Mouse (Mus musculus) limb, embryonic 13.5 days (tissue): ENCODE data around the gene Shpk. TPM values are rescaled to one million over a fixed set of nuclear protein-coding genes. Genes with fewer than 3 reads are reported as not detected.

Experiments
- ATAC-seq: fragments of 200-750 bp; cut with Nextera tagmentation; 2 replicates; pipeline ENCODE4 v1.8.0; 2017; ENCODE audit warnings: low read depth, moderate number of reproducible peaks, moderate TSS enrichment; ENCODE audit not compliant: low FRiP score
- H3K27ac ChIP-seq: fragments of 300-500 bp; sonication (generic); 2 replicates; pipeline ENCODE4 v1.5.1; 2015; ENCODE audit warnings: inconsistent platforms, mild to moderate bottlenecking, moderate library complexity
- H3K27me3 ChIP-seq: fragments of 300-500 bp; sonication (generic); 2 replicates; pipeline ENCODE4 v1.6.1; 2015; ENCODE audit warnings: mild to moderate bottlenecking, inconsistent platforms
- H3K36me3 ChIP-seq: fragments of 300-500 bp; sonication (generic); 2 replicates; pipeline ENCODE4 v1.6.1; 2015; ENCODE audit warnings: inconsistent platforms, mild to moderate bottlenecking, moderate library complexity
- H3K4me1 ChIP-seq: fragments of 300-500 bp; sonication (generic); 2 replicates; pipeline ENCODE4 v1.6.1; 2015; ENCODE audit warnings: inconsistent platforms
- H3K4me2 ChIP-seq: fragments of 300-500 bp; sonication (generic); replicated peaks from 2 replicates; pipeline ENCODE4 v1.6.1; 2015; ENCODE audit warnings: inconsistent platforms, mild to moderate bottlenecking, moderate library complexity
- H3K4me3 ChIP-seq: fragments of 300-500 bp; sonication (generic); 2 replicates; pipeline ENCODE4 v1.5.1; 2015; ENCODE audit warnings: moderate library complexity, mild to moderate bottlenecking, inconsistent platforms
- H3K9ac ChIP-seq: fragments of 300-500 bp; sonication (generic); 2 replicates; pipeline ENCODE4 v1.6.1; 2015; ENCODE audit warnings: mild to moderate bottlenecking, inconsistent platforms
- H3K9me3 ChIP-seq: fragments of 300-500 bp; sonication (generic); 2 replicates; pipeline ENCODE4 v1.6.1; 2016; ENCODE audit warnings: inconsistent platforms
- WGBS: fragments of 180-500 bp; shearing (Covaris S2); methylation state at CpG from one replicate; pipeline ENCODE4 v1.1.7; 2015; 5-methylcytosine and 5-hydroxymethylcytosine counted together
- polyA plus RNA-seq: library from polyadenylated mRNA; unstranded; fragments of >200 nt; fragmentation: Nextera tagmentation; extraction: Ambion mirVana; gene quantifications from 2 replicates; pipeline ENCODE4 v1.2.1, GENCODE M21; 2015

Shpk gene
- polyA plus RNA-seq, 1 experiment from 2014 or later: 1.9 TPM

DNA sequence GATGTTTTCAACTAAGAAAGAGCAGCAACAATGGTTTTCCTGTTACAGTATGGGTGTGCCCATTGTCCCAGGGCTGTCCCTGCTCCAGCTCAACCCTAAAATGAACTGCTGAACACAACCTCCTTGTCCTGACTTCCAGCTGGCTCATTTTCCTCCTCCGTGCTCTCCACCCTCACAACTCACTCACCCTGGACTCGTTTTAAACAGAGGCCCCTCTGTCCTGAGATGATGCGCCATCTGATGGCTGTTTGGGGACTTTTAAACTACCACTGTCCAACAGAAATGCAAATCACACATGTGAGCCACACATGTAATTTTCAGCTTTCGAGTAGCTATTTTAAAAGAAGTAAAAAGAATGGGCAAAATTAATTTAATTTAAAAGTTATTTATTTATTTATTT, 2.3 kb downstream of the Shpk start:
- 38% methylated on average over 4 of the region's 4 CpGs for WGBS
- H3K9me3 ChIP-seq: no peaks in the 10 kb centered on the region
- H3K27me3 ChIP-seq: no peaks in the 10 kb centered on the region
- no peak for ATAC-seq
- no peak overlapping the region for H3K4me2 ChIP-seq
- H3K9ac ChIP-seq: no peak overlapping the region
- H3K4me3 ChIP-seq: no peak overlapping the region
- H3K27ac ChIP-seq: no peak overlapping the region
- H3K36me3 ChIP-seq: no peaks in the 10 kb centered on the region
- H3K4me1 ChIP-seq: peaks cover 15% of the 10 kb centered on the region

DNA sequence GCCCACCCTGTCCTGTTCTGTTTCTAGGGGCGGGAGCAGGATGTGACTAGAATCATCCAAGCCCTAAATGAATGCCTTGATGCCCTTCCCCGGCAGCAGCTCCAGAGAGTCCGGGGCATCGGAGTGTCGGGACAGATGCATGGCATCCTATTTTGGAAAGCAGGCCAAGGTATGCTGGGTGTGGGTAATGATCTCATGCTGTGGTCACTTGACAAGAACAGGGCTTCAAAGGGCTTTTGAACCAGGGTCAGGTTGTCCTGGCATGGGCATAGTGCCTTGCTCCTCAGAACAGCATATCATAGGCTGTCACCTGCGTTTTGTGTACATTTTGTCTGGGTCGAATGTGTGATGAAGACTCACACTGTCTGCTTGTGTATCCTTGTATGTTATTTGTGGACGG, 4.6 kb downstream of the Shpk start:
- Histone ChIP-seq H3K4me3 (no peak overlapping the region), H3K9me3 (no peaks in the 10 kb centered on the region), H3K4me2 (no peak overlapping the region), H3K27me3 (no peaks in the 10 kb centered on the region), H3K36me3 (no peaks in the 10 kb centered on the region), H3K9ac (no peak overlapping the region), H3K4me1 (peaks cover 6% of the 10 kb centered on the region; the same call in 1 of the 2 replicates), H3K27ac (no peak overlapping the region)
- ATAC-seq: no peak
- 84% methylated on average over 8 of the region's 8 CpGs for WGBS

DNA sequence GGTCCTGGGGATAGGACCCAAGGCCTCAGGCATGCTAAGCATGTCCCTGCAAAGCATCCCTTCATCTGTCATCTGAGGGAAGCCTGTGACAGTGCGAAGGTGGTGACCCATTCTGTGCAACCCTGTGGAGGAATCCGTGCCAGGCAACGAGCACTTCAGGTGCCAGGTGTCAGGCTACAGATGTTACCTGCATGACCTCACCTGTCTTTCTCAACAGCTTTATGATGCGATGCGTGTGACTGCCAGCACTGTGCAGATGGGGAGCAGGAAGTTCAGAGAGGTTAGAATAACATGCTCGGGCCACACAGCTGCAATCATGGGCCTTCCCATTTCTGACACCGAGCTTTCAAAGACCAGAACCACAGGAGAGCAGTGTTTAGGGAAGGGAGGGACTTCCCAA, 5.9 kb downstream of the Shpk start:
- WGBS: 67% methylated on average over 7 of the region's 7 CpGs
- ATAC-seq: no peak
- no peaks in the 10 kb centered on the region for H3K4me1 ChIP-seq

DNA sequence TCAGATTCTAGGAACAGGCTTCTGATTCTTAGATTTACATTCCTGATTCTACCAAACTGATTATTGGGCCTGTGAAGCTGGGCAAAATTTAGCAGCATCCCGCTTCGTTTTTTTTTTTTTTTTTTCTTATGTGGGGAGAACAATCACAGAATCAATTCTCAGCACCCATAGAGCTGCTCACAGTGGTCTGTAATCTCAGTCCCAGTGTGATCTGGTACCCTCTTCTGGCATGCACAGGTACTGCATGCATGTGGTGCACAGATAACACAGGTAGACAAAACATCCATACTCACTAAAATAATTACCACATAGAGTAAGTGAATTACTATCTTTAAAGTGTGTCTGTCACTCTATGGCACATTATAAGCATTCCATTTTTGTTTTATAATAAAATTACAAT, 8.4 kb downstream of the Shpk start:
- Histone ChIP-seq H3K27ac (no peak overlapping the region), H3K4me2 (no peak overlapping the region), H3K9ac (no peak overlapping the region), H3K9me3 (no peaks in the 10 kb centered on the region), H3K4me3 (no peak overlapping the region), H3K36me3 (no peaks in the 10 kb centered on the region), H3K4me1 (no peaks in the 10 kb centered on the region), H3K27me3 (no peaks in the 10 kb centered on the region)
- ATAC-seq: no peak
- 91% methylated on average over 2 of the region's 2 CpGs for WGBS

More for the DNA sequence above, 5.9 kb downstream of the Shpk start:
- no peaks in the 10 kb centered on the region for H3K27me3 ChIP-seq
- no peaks in the 10 kb centered on the region for H3K9me3 ChIP-seq
- no peak overlapping the region for H3K4me2 ChIP-seq
- H3K36me3 ChIP-seq: no peaks in the 10 kb centered on the region
- H3K4me3 ChIP-seq: no peak overlapping the region
- no peak overlapping the region for H3K9ac ChIP-seq
- no peak overlapping the region for H3K27ac ChIP-seq

DNA sequence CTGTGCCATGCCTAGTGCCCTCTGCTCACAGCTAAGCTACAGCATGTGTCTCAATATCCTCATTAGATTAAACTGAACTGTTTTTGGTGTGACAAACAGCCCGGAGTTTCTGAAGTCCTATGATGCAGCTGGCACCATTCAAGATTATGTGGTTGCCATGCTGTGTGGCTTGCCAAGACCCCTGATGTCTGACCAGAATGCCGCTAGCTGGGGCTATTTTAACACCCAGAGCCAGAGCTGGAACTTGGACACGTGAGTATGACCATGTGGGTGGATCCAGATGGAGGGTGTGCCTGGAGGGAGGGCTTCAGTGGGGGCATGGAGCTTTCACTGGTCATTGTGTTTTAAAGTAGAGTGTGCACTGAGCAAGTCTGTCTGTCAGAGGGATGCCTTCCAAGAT, 14.7 kb downstream of the Shpk start:
- no peak overlapping the region for H3K9ac ChIP-seq
- H3K4me2 ChIP-seq: no peak overlapping the region
- H3K4me3 ChIP-seq: no peak overlapping the region
- WGBS: 76% methylated on average over 3 of the region's 3 CpGs
- no peak for ATAC-seq
- H3K36me3 ChIP-seq: no peaks in the 10 kb centered on the region
- no peaks in the 10 kb centered on the region for H3K4me1 ChIP-seq
- H3K9me3 ChIP-seq: no peaks in the 10 kb centered on the region
- H3K27me3 ChIP-seq: no peaks in the 10 kb centered on the region
- no peak overlapping the region for H3K27ac ChIP-seq

DNA sequence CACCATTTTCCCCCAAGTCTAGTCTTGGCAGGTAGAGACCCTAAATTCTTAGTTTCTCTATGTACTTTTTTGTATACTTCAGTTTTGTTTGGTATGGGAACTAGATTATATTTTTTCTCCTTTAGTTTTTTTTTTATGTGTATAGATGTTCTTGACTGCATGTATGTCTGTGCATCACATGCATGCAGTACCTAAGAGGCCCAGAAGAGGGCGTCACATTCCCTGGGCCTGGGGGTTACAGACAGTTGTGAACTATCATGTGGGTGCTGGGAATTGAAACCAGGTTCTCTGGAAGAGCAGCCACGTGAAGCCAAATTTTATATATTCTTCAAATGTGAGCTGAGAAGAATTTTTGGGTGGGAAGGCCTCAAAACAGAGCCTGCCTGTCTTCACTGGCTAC, 20.4 kb downstream of the Shpk start:
- Histone ChIP-seq H3K27me3 (no peaks in the 10 kb centered on the region), H3K9ac (no peak overlapping the region), H3K27ac (no peak overlapping the region), H3K4me3 (no peak overlapping the region), H3K36me3 (no peaks in the 10 kb centered on the region), H3K9me3 (no peaks in the 10 kb centered on the region), H3K4me1 (no peaks in the 10 kb centered on the region), H3K4me2 (no peak overlapping the region)
- WGBS: 58% methylated on average over 2 of the region's 2 CpGs
- ATAC-seq: no peak

DNA sequence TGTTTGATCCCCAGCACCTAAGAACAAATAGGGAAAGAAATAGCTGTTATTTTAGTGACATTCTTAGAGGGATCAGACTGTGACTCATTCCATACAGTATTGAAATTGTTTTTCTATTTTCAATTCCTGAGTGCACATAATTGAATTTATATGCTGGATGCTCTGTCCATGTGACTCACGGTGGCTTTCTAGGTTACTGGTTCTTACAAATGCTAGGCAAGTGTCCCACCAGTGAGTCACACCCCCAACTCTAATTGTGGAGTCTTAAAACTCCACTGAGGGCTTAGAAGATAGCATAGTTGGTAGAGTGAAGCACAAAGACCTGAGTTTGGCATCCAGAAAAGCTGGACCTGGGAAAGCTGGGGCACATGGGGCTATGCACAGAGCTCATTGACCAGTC, 21.4 kb downstream of the Shpk start:
- H3K27me3 ChIP-seq: no peaks in the 10 kb centered on the region
- no peak overlapping the region for H3K4me3 ChIP-seq
- H3K9me3 ChIP-seq: no peaks in the 10 kb centered on the region
- ATAC-seq: no peak
- H3K4me2 ChIP-seq: no peak overlapping the region
- no peaks in the 10 kb centered on the region for H3K36me3 ChIP-seq
- no peaks in the 10 kb centered on the region for H3K4me1 ChIP-seq
- no peak overlapping the region for H3K27ac ChIP-seq
- H3K9ac ChIP-seq: no peak overlapping the region
- 88% methylated on average over 1 of the region's 1 CpGs for WGBS

DNA sequence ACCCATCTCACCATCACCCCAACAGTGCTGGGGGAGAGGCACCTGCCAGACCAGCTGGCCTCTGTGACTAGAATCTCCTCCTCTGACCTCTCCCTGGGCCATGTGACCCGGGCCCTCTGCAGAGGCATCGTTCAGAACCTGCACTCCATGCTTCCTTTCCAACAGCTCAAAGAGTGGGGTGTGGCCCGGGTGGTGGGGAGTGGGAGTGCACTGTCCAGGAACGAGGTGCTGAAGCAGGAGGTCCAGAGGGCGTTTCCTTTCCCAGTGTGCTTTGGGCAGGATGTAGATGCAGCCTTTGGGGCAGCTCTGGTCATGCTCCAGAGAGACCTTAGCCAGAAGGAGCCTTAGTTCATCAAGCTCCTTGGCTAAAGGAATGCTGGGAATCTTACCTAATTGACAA, 23.6 kb downstream of the Shpk start:
- no peak overlapping the region for H3K9ac ChIP-seq
- H3K9me3 ChIP-seq: no peaks in the 10 kb centered on the region
- H3K4me2 ChIP-seq: no peak overlapping the region
- H3K4me3 ChIP-seq: no peak overlapping the region
- H3K27ac ChIP-seq: no peak overlapping the region
- no peak for ATAC-seq
- H3K36me3 ChIP-seq: no peaks in the 10 kb centered on the region
- no peaks in the 10 kb centered on the region for H3K4me1 ChIP-seq
- no peaks in the 10 kb centered on the region for H3K27me3 ChIP-seq
- 41% methylated on average over 5 of the region's 5 CpGs for WGBS

DNA sequence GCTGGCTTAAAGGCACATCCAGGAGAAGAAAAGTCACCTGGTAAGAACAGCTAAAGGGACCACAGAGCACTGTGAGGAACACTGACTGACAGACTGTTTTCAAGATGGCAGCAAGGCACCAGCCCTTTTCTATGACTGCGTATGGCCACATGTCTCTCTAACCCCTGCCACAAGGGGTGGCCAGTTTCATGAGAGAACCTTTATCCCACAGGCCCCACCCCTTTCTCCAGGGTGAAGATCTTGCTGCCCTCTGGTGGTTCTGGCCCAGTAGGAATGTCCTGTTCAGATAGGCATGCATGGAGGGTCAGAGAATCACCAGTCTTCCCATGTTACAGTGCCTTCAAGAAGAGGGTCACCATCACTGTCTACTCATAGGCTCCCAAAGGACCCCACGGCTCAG, 24.7 kb downstream of the Shpk start:
- no peak for ATAC-seq
- H3K4me2 ChIP-seq: no peak overlapping the region
- no peak overlapping the region for H3K27ac ChIP-seq
- 73% methylated on average over 2 of the region's 2 CpGs for WGBS
- H3K36me3 ChIP-seq: no peaks in the 10 kb centered on the region
- no peaks in the 10 kb centered on the region for H3K4me1 ChIP-seq
- H3K4me3 ChIP-seq: no peak overlapping the region
- H3K9me3 ChIP-seq: no peaks in the 10 kb centered on the region
- no peaks in the 10 kb centered on the region for H3K27me3 ChIP-seq
- no peak overlapping the region for H3K9ac ChIP-seq

DNA sequence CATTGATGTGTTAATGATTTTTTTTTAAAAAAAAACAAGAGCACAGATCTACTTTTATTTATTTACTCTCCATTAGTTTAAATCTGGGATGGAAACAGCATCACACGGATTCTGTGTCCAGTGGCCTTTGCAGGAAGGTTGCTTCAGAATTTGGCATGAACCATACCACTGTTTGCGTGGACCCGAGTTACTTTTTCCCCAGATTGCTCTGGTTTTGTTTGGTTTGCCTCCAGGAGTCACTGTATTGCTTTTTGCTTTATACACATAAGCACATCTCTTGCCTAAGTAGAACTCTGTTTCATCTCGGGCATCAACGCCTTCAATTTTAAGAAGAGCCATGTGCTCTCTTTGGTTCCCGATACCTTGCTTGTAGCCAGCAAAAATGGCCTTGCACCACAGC, 26.6 kb downstream of the Shpk start:
- ATAC-seq: no peak
- Histone ChIP-seq H3K9me3 (no peaks in the 10 kb centered on the region; the same call in 1 of the 2 replicates), H3K27ac (no peak overlapping the region), H3K36me3 (no peaks in the 10 kb centered on the region), H3K4me1 (no peaks in the 10 kb centered on the region), H3K27me3 (no peaks in the 10 kb centered on the region), H3K9ac (no peak overlapping the region), H3K4me3 (no peak overlapping the region), H3K4me2 (no peak overlapping the region)
- WGBS: 86% methylated on average over 6 of the region's 6 CpGs

DNA sequence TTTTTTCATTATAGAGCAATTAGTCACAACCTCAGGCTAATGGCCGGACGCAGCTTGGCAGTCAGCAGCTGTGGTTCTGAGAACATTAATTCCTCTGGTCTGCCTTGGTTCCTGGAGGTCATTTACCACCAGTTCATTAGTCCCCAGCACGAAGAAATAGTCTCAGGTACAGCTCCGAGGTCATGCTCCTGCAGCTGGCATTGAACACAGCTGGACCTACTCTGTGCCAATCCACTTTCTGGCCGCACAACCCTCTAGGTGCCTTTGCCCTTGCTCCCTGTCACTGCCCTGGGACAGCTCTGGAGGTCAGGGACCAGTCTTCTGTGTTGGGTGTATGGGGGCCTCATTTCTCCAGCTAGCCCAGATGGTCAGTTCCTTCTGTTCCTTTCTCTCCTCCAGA, 29.6 kb downstream of the Shpk start:
- no peak overlapping the region for H3K27ac ChIP-seq
- WGBS: 68% methylated on average over 5 of the region's 5 CpGs
- no peaks in the 10 kb centered on the region for H3K36me3 ChIP-seq
- H3K9me3 ChIP-seq: no peaks in the 10 kb centered on the region; the same call in 1 of the 2 replicates
- H3K4me2 ChIP-seq: no peak overlapping the region
- H3K27me3 ChIP-seq: no peaks in the 10 kb centered on the region
- H3K9ac ChIP-seq: no peak overlapping the region
- H3K4me1 ChIP-seq: no peaks in the 10 kb centered on the region
- no peak overlapping the region for H3K4me3 ChIP-seq
- no peak for ATAC-seq

DNA sequence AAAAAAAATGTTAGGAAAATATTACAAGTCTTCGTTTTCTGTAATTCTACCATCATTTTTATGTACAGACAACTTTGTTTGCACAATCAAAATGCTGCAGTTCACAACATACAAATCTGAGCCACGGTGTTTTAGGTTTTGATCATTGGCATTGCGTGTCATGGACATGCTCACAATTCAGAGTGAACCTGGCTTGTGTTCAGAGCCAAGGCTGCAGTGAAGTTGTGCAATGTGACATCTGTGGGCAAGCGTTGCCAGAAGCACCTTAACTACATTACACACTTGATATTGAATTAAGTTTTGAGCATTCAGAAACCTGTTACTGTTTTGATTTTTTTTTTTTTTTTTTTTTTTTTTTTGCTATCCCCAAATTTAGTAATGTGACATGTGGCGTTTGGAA, 30.8 kb downstream of the Shpk start:
- H3K27me3 ChIP-seq: no peaks in the 10 kb centered on the region
- no peak overlapping the region for H3K4me2 ChIP-seq
- no peak overlapping the region for H3K9ac ChIP-seq
- H3K4me1 ChIP-seq: 0 out of 2 replicates have a peak, but pooled peaks cover 4% of the 10 kb centered on the region
- no peaks in the 10 kb centered on the region; the same call in 1 of the 2 replicates for H3K9me3 ChIP-seq
- ATAC-seq: no peak
- 89% methylated on average over 5 of the region's 5 CpGs for WGBS
- H3K27ac ChIP-seq: no peak overlapping the region
- no peaks in the 10 kb centered on the region for H3K36me3 ChIP-seq
- no peak overlapping the region for H3K4me3 ChIP-seq

DNA sequence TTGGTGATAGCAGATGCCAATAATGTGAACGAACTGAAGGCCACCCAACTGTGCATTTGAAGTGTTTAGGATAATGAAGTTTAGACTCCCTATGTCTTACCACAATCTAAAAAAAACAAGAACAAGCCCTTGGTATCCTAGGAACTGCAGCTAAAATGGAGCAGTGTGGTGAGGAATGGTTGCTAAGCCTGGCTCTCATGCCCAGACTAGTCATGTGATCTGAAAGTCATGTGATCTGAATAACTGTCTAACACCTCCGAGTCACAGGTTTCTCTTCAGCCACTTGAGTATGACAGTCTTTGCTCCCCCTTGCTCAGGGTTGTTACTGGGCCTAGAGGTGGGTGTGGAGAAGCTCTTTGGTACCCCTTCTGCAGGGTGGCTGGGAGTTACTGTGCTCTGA, 33.3 kb downstream of the Shpk start:
- 59% methylated on average over 2 of the region's 2 CpGs for WGBS
- Histone ChIP-seq H3K4me3 (no peak overlapping the region), H3K9me3 (no peaks in the 10 kb centered on the region; the same call in 1 of the 2 replicates), H3K9ac (no peak overlapping the region), H3K4me1 (peaks cover 28% of the 10 kb centered on the region), H3K36me3 (no peaks in the 10 kb centered on the region), H3K27me3 (no peaks in the 10 kb centered on the region), H3K4me2 (no peak overlapping the region), H3K27ac (no peak overlapping the region)
- no peak for ATAC-seq
